ENCODE assay signal across 8 mouse cellular contexts in the genomic region with DNA sequence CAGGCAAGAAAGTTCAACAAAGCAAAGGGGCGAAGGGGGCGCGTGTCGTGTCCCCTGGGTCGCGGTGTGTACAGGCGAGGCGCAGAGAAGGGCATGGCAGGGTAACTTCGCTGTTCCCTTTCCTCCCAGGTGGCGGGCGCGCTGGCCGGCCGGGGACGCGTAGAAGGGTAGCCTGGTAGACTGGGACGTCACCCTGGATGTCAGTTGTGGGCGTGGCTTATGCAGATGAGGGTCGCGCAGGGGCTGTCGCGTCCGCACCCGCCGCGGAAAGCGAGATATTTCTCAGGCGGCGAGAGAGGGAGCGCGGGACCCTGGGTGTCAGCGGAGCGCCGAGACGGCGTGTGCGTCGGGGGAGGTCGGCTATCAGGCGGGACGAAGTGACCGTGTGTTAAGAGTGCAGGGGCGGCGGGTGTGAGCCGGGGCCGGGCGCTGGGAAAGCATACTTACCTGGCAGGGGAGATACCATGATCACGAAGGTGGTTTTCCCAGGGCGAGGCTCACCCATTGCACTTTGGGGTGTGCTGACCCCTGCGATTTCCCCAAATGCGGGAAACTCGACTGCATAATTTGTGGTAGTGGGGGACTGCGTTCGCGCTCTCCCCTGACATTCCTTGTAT. TPM values are rescaled to one million over a fixed set of nuclear protein-coding genes. Genes with fewer than 3 reads are reported as not detected.
DNase-seq lines count a peak whose midpoint lies in the region; ATAC-seq and TF ChIP-seq lines count a peak whose summit lies in the region.
"Not testable (repeated sequence)": the region's sequence is repeated elsewhere in the genome, so short reads cannot be mapped to it uniquely, and the experiment has no call there.

No protein-coding gene starts in this region.

- not testable (repeated sequence) for TF ChIP-seq CTCF in liver, embryonic 14.5 days (IDR thresholded peaks at IDR 0.05; ENCODE audit: low read depth); olfactory bulb, adult 2 months (IDR thresholded peaks at IDR 0.05; ENCODE audit: insufficient read depth, low read depth, low read length)

- H3K36me3 ChIP-seq in embryonic facial prominence, embryonic 11.5 days (replicated peaks; ENCODE audit: control insufficient read depth, insufficient read depth, low read depth, low read length); forebrain, embryonic 16.5 days (ENCODE audit: control insufficient read depth, insufficient read depth); hindbrain, embryonic 10.5 days; kidney, embryonic 15.5 days; liver, embryonic 14.5 days (replicated peaks; ENCODE audit: control insufficient read depth, insufficient read depth, low read depth); midbrain, embryonic 11.5 days (ENCODE audit: control insufficient read depth, insufficient read depth, low read length): not testable (repeated sequence)

- not testable (repeated sequence) for TF ChIP-seq EP300 in liver, embryonic 14.5 days (IDR thresholded peaks at IDR 0.05; ENCODE audit: low read depth)

- 0 out of 2 replicates have a peak overlapping the region, but pooled peaks have one; percentile 35 for H3K27ac ChIP-seq in embryonic facial prominence, embryonic 11.5 days (replicated peaks; ENCODE audit: low read depth, low read length)
- H3K27ac ChIP-seq in forebrain, embryonic 16.5 days (ENCODE audit: low read length) = peak overlapping the region; percentile 91
- H3K27ac ChIP-seq in hindbrain, embryonic 10.5 days = peak overlapping the region; percentile 81
- H3K27ac ChIP-seq in kidney, embryonic 15.5 days = peak overlapping the region; percentile 93
- peak overlapping the region; percentile 98 for H3K27ac ChIP-seq in liver, embryonic 14.5 days
- H3K27ac ChIP-seq in midbrain, embryonic 11.5 days (ENCODE audit: low read depth, low read length) = peak overlapping the region; percentile 54
- peak overlapping the region; percentile 87 for H3K27ac ChIP-seq in olfactory bulb, adult 2 months (ENCODE audit: insufficient read depth, low read depth, low read length)

- not testable (repeated sequence) for H3K9me3 ChIP-seq in embryonic facial prominence, embryonic 11.5 days (replicated peaks; ENCODE audit: control insufficient read depth, low read length); forebrain, embryonic 16.5 days (ENCODE audit: control insufficient read depth, low read length); hindbrain, embryonic 10.5 days; kidney, embryonic 15.5 days (replicated peaks); liver, embryonic 14.5 days (ENCODE audit: control insufficient read depth, low read length); midbrain, embryonic 11.5 days (ENCODE audit: control insufficient read depth, low read length)

- WGBS in embryonic facial prominence, embryonic 11.5 days = no CpG with 5 or more reads among the region's 55 CpGs
- WGBS in forebrain, embryonic 16.5 days = no CpG with 5 or more reads among the region's 55 CpGs
- 0% methylated on average over 4 of the region's 55 CpGs for WGBS in hindbrain, embryonic 10.5 days
- 4% methylated on average over 4 of the region's 55 CpGs for WGBS in kidney, embryonic 15.5 days
- WGBS in liver, embryonic 14.5 days (ENCODE audit: insufficient replicate concordance) = no CpG with 5 or more reads among the region's 55 CpGs
- WGBS in midbrain, embryonic 11.5 days = no CpG with 5 or more reads among the region's 55 CpGs
- 0% methylated on average over 3 of the region's 55 CpGs for WGBS in olfactory bulb, adult 2 months

- ATAC-seq in CD4-positive, CD25-positive, alpha-beta regulatory T cell, adult 4 months = peak; percentile 56
- peak; percentile 84 for ATAC-seq in embryonic facial prominence, embryonic 11.5 days (replicated peaks; ENCODE audit: insufficient number of reproducible peaks, low FRiP score, low TSS enrichment, low read depth)
- peak; percentile 76 for ATAC-seq in forebrain, embryonic 16.5 days
- peak; percentile 88 for ATAC-seq in kidney, embryonic 15.5 days (replicated peaks; ENCODE audit: low FRiP score)
- peak; percentile 70 for ATAC-seq in liver, embryonic 14.5 days (ENCODE audit: insufficient read depth)
- ATAC-seq in midbrain, embryonic 11.5 days (ENCODE audit: low FRiP score) = peak; percentile 88

- not testable (repeated sequence) for DNase-seq in embryonic facial prominence, embryonic 11.5 days (ENCODE audit: low spot score); hindbrain, embryonic 10.5 days (ENCODE audit: low spot score); liver, embryonic 14.5 days (ENCODE audit: low read depth in 3 of 3, low spot score in 3 of 3); midbrain, embryonic 11.5 days (ENCODE audit: low spot score, missing footprints)

- H3K4me1 ChIP-seq in embryonic facial prominence, embryonic 11.5 days (ENCODE audit: control insufficient read depth, insufficient read depth, low read length); forebrain, embryonic 16.5 days (replicated peaks; ENCODE audit: control insufficient read depth, insufficient read depth, low read length); midbrain, embryonic 11.5 days (ENCODE audit: control insufficient read depth, insufficient read depth, low read length); olfactory bulb, adult 2 months (ENCODE audit: control insufficient read depth, insufficient read depth, low read length): not testable (repeated sequence)
- peaks cover 20% of the 10 kb centered on the region for H3K4me1 ChIP-seq in hindbrain, embryonic 10.5 days (replicated peaks)
- peaks cover 17% of the 10 kb centered on the region; the same call in 1 of the 2 replicates for H3K4me1 ChIP-seq in kidney, embryonic 15.5 days
- peaks cover 11 to 15% of the 10 kb centered on the region in 2 experiments for H3K4me1 ChIP-seq in liver, embryonic 14.5 days (replicated peaks; ENCODE audit: control insufficient read depth in 2 of 2, insufficient read depth in 2 of 2, low read length in 1 of 2)

- peak overlapping the region; percentile 41 for H3K4me2 ChIP-seq in embryonic facial prominence, embryonic 11.5 days (ENCODE audit: low read depth, low read length)
- peak overlapping the region; percentile 55 for H3K4me2 ChIP-seq in forebrain, embryonic 16.5 days (ENCODE audit: low read length)
- H3K4me2 ChIP-seq in kidney, embryonic 15.5 days = peak overlapping the region; percentile 65
- peak overlapping the region; percentile 95 for H3K4me2 ChIP-seq in liver, embryonic 14.5 days (ENCODE audit: low read depth)
- H3K4me2 ChIP-seq in midbrain, embryonic 11.5 days = peak overlapping the region; percentile 48

- H3K9ac ChIP-seq in embryonic facial prominence, embryonic 11.5 days (replicated peaks; ENCODE audit: low read length) = peak overlapping the region; percentile 28; the same call in 1 of the 2 replicates
- H3K9ac ChIP-seq in forebrain, embryonic 16.5 days (replicated peaks; ENCODE audit: low read depth, low read length) = peak overlapping the region; percentile 49
- H3K9ac ChIP-seq in kidney, embryonic 15.5 days = peak overlapping the region; percentile 29; the same call in 1 of the 2 replicates
- peak overlapping the region; percentile 92 for H3K9ac ChIP-seq in liver, embryonic 14.5 days (replicated peaks)
- H3K9ac ChIP-seq in midbrain, embryonic 11.5 days (ENCODE audit: low read length) = peak overlapping the region; percentile 40; the same call in 1 of the 2 replicates

- not testable (repeated sequence) for TF ChIP-seq POLR2A in olfactory bulb, adult 2 months (IDR thresholded peaks at IDR 0.05; ENCODE audit: insufficient read depth, low read depth, low read length)

- H3K4me3 ChIP-seq in embryonic facial prominence, embryonic 11.5 days (ENCODE audit: low read depth, low read length) = peak overlapping the region; percentile 21; the same call in 1 of the 2 replicates
- H3K4me3 ChIP-seq in forebrain, embryonic 16.5 days (replicated peaks; ENCODE audit: low read length) = peak overlapping the region; percentile 44
- H3K4me3 ChIP-seq in hindbrain, embryonic 10.5 days = peak overlapping the region; percentile 45
- peak overlapping the region; percentile 38 for H3K4me3 ChIP-seq in kidney, embryonic 15.5 days (replicated peaks)
- peak overlapping the region; percentile 60 to 63 for H3K4me3 ChIP-seq in liver, embryonic 14.5 days (ENCODE audit: insufficient read depth in 1 of 2, low read depth in 2 of 2, low read length in 2 of 2)
- H3K4me3 ChIP-seq in midbrain, embryonic 11.5 days (ENCODE audit: low read depth, low read length) = peak overlapping the region; percentile 26
- peak overlapping the region; percentile 50 for H3K4me3 ChIP-seq in olfactory bulb, adult 2 months (ENCODE audit: insufficient read depth, low read depth, low read length)

- not testable (repeated sequence) for H3K27me3 ChIP-seq in embryonic facial prominence, embryonic 11.5 days (ENCODE audit: control insufficient read depth, insufficient read depth, low read length); forebrain, embryonic 16.5 days (replicated peaks; ENCODE audit: control insufficient read depth, insufficient read depth, low read length); liver, embryonic 14.5 days (ENCODE audit: control insufficient read depth, insufficient read depth, low read length); midbrain, embryonic 11.5 days (ENCODE audit: control insufficient read depth, insufficient read depth, low read length)
- peaks cover 15% of the 10 kb centered on the region for H3K27me3 ChIP-seq in hindbrain, embryonic 10.5 days (ENCODE audit: insufficient read depth, poor library complexity, severe bottlenecking)
- peaks cover 16% of the 10 kb centered on the region; the same call in 1 of the 2 replicates for H3K27me3 ChIP-seq in kidney, embryonic 15.5 days

RNA-seq across cellular contexts. Expression of a gene that starts 36.3 kb away (rescaled TPM):
- polyA plus RNA-seq in CD4-positive, CD25-positive, alpha-beta regulatory T cell, adult 4 months (2017; shearing (Covaris generic)) = not detected
- polyA plus RNA-seq in embryonic facial prominence, embryonic 11.5 days (2014; fragmentation: Nextera tagmentation; extraction: Ambion mirVana) = not detected in 2 replicates
- not detected in 2 replicates for polyA plus RNA-seq in forebrain, embryonic 16.5 days (2015; fragmentation: Nextera tagmentation; extraction: Ambion mirVana)
- 0.25 TPM in 1 of 2 replicates, not detected in the other for polyA plus RNA-seq in hindbrain, embryonic 10.5 days (2016; fragmentation: Nextera tagmentation; extraction: Ambion mirVana)
- polyA plus RNA-seq in kidney, embryonic 15.5 days (2015; fragmentation: Nextera tagmentation; extraction: Ambion mirVana) = 0.15 TPM in 1 of 2 replicates, not detected in the other
- not detected in 2 replicates for polyA plus RNA-seq in liver, embryonic 14.5 days (2012; rRNA removed)
- polyA plus RNA-seq in liver, embryonic 14.5 days (2014; fragmentation: Nextera tagmentation; extraction: Ambion mirVana) = not detected in 2 replicates
- polyA plus RNA-seq in midbrain, embryonic 11.5 days (2014; fragmentation: Nextera tagmentation; extraction: Ambion mirVana) = not detected in 2 replicates
- polyA plus RNA-seq in olfactory bulb, adult 2 months (2012; ENCODE audit: insufficient read depth, insufficient read length, low replicate concordance, missing spikeins) = not detected in 2 replicates

RNA-seq across cellular contexts. Expression of a gene that starts 36.6 kb away (rescaled TPM):
- under 1 TPM in 1 of 2 experiments, not detected in 1; 0.22 TPM for polyA plus RNA-seq in CD4-positive, CD25-positive, alpha-beta regulatory T cell, adult 4 months (2017; shearing (Covaris generic))
- 1.2 and 1.5 TPM in 2 replicates for polyA plus RNA-seq in embryonic facial prominence, embryonic 11.5 days (2014; fragmentation: Nextera tagmentation; extraction: Ambion mirVana)
- 0.66 and 1.1 TPM in 2 replicates for polyA plus RNA-seq in forebrain, embryonic 16.5 days (2015; fragmentation: Nextera tagmentation; extraction: Ambion mirVana)
- polyA plus RNA-seq in hindbrain, embryonic 10.5 days (2016; fragmentation: Nextera tagmentation; extraction: Ambion mirVana) = 0.89 and 2.2 TPM in 2 replicates
- polyA plus RNA-seq in kidney, embryonic 15.5 days (2015; fragmentation: Nextera tagmentation; extraction: Ambion mirVana) = 1.1 and 1.8 TPM in 2 replicates
- 3.8 and 4.5 TPM in 2 replicates for polyA plus RNA-seq in liver, embryonic 14.5 days (2012; rRNA removed)
- polyA plus RNA-seq in liver, embryonic 14.5 days (2014; fragmentation: Nextera tagmentation; extraction: Ambion mirVana) = 4.3 and 4.4 TPM in 2 replicates
- polyA plus RNA-seq in midbrain, embryonic 11.5 days (2014; fragmentation: Nextera tagmentation; extraction: Ambion mirVana) = 1.3 and 1.7 TPM in 2 replicates
- polyA plus RNA-seq in olfactory bulb, adult 2 months (2012; ENCODE audit: insufficient read depth, insufficient read length, low replicate concordance, missing spikeins) = not detected in 2 replicates

Comparison
In these comparisons a context has a peak if more than half of its experiments do, and no peak if none do; other contexts are left out.
1. H3K27ac ChIP-seq: peak in every context shown above with its lines; median percentile 98 in liver, embryonic 14.5 days; 93 in kidney, embryonic 15.5 days; 91 in forebrain, embryonic 16.5 days; 87 in olfactory bulb, adult 2 months; 81 in hindbrain, embryonic 10.5 days; 54 in midbrain, embryonic 11.5 days; 35 in embryonic facial prominence, embryonic 11.5 days.
2. H3K4me2 ChIP-seq: peak in every context shown above with its lines; median percentile 95 in liver, embryonic 14.5 days; 65 in kidney, embryonic 15.5 days; 55 in forebrain, embryonic 16.5 days; 48 in midbrain, embryonic 11.5 days; 41 in embryonic facial prominence, embryonic 11.5 days.
3. H3K9ac ChIP-seq: peak in every context shown above with its lines; median percentile 92 in liver, embryonic 14.5 days; 49 in forebrain, embryonic 16.5 days; 40 in midbrain, embryonic 11.5 days; 29 in kidney, embryonic 15.5 days; 28 in embryonic facial prominence, embryonic 11.5 days.